Mouse (Mus musculus) c-Kit-positive CD71-positive TER-119-positive erythroid progenitor cells, embryonic 14.5 days (primary cell): ENCODE results near the gene Csrp3.

Experiments used
- DNase-seq: peaks from one replicate; pipeline ENCODE4 v3.0.0-alpha.2; 2013; ENCODE audit warnings: low spot score

The Csrp3 gene

GRCm38 (mm10) chr7:48829177-48829910 lies 18.5 kb downstream of the Csrp3 start:
- no peak for DNase-seq

GRCm38 (mm10) chr7:48825170-48825569 lies 22.7 kb downstream of the Csrp3 start:
- DNase-seq = no peak

- DNase-seq = no peak
These were observed 23.2 kb downstream of the Csrp3 start for GRCm38 (mm10) chr7:48824671-48825070.

GRCm38 (mm10) chr7:48823621-48824020 lies 24.2 kb downstream of the Csrp3 start:
- DNase-seq = no peak

GRCm38 (mm10) chr7:48821654-48822053 lies 26.2 kb downstream of the Csrp3 start:
- DNase-seq = no peak

- no peak for DNase-seq
These were observed 34.2 kb downstream of the Csrp3 start for GRCm38 (mm10) chr7:48813594-48813993.

GRCm38 (mm10) chr7:48812358-48812757 lies 35.5 kb downstream of the Csrp3 start:
- no peak for DNase-seq

GRCm38 (mm10) chr7:48810652-48811051 lies 37.2 kb downstream of the Csrp3 start:
- DNase-seq = no peak

- DNase-seq = no peak
These were observed 41.2 kb downstream of the Csrp3 start for GRCm38 (mm10) chr7:48806587-48806986.

GRCm38 (mm10) chr7:48803381-48803780 lies 44.5 kb downstream of the Csrp3 start:
- DNase-seq = no peak

GRCm38 (mm10) chr7:48795130-48795529 lies 52.7 kb downstream of the Csrp3 start:
- no peak for DNase-seq

- no peak for DNase-seq
These were observed 56.4 kb downstream of the Csrp3 start for GRCm38 (mm10) chr7:48791412-48791811.

- DNase-seq = peak; percentile 24
These were observed 57.7 kb downstream of the Csrp3 start for GRCm38 (mm10) chr7:48790117-48790516.

- peak; percentile 97 for DNase-seq
These were observed 58.8 kb downstream of the Csrp3 start, which contains the start of gene Zdhhc13 for GRCm38 (mm10) chr7:48788851-48789572. Gene Zdhhc13 (plus strand): TSS chr7:48789003.

- DNase-seq = no peak
These were observed 59.5 kb downstream of the Csrp3 start for GRCm38 (mm10) chr7:48788348-48788747.

- no peak for DNase-seq
These were observed 62.9 kb downstream of the Csrp3 start for GRCm38 (mm10) chr7:48784773-48785523.

- no peak for DNase-seq
These were observed 65.4 kb downstream of the Csrp3 start for GRCm38 (mm10) chr7:48782432-48782831.
